Mouse (Mus musculus) CD4-positive, CD25-positive, alpha-beta regulatory T cell, adult 4 months (primary cell): ENCODE measurements around the gene Eps8l3. TPM values are rescaled to one million over a fixed set of nuclear protein-coding genes. Genes with fewer than 3 reads are reported as not detected.

ENCODE experiments used
- ATAC-seq: one replicate; pipeline ENCODE4 v1.8.0; 2017
- polyA plus RNA-seq, 2 experiments: library from polyadenylated mRNA; unstranded; fragments of 100-300 nt; shearing (Covaris generic); gene quantifications; one replicate each; pipeline ENCODE4 v1.2.1; 2017

Gene Eps8l3
- polyA plus RNA-seq, 2 experiments from 2014 or later, result not detected

GRCm38 (mm10) chr3:107898691-107899090 is 21.7 kb downstream of the Eps8l3 start:
- no peak for ATAC-seq

GRCm38 (mm10) chr3:107900955-107901673 is 24.1 kb downstream of the Eps8l3 start:
- ATAC-seq, result no peak

- ATAC-seq, result no peak
These were observed 28.9 kb downstream of the Eps8l3 start for GRCm38 (mm10) chr3:107905942-107906341.

GRCm38 (mm10) chr3:107916674-107917073 is 39.6 kb downstream of the Eps8l3 start:
- no peak for ATAC-seq

GRCm38 (mm10) chr3:107917097-107917496 is 40.1 kb downstream of the Eps8l3 start:
- no peak for ATAC-seq

GRCm38 (mm10) chr3:107917783-107918408 is 40.9 kb downstream of the Eps8l3 start:
- peak; percentile 60 for ATAC-seq

- no peak for ATAC-seq
These were observed 43.3 kb downstream of the Eps8l3 start for GRCm38 (mm10) chr3:107920348-107920747.

- ATAC-seq, result no peak
These were observed 48.3 kb downstream of the Eps8l3 start for GRCm38 (mm10) chr3:107925335-107925734.

- no peak for ATAC-seq
These were observed 50.8 kb downstream of the Eps8l3 start for GRCm38 (mm10) chr3:107927841-107928240.

GRCm38 (mm10) chr3:107928691-107929090 is 51.7 kb downstream of the Eps8l3 start:
- no peak for ATAC-seq

GRCm38 (mm10) chr3:107929243-107929642 is 52.2 kb downstream of the Eps8l3 start:
- ATAC-seq, result no peak

- no peak for ATAC-seq
These were observed 52.7 kb downstream of the Eps8l3 start for GRCm38 (mm10) chr3:107929731-107930130.

- no peak for ATAC-seq
These were observed 54.1 kb downstream of the Eps8l3 start for GRCm38 (mm10) chr3:107931134-107931533.

GRCm38 (mm10) chr3:107931670-107932069 is 54.6 kb downstream of the Eps8l3 start, which contains the start of gene Gstm7:
TSS of gene Gstm7 (minus strand) at chr3:107931817.
- peak; percentile 97 for ATAC-seq

GRCm38 (mm10) chr3:107932128-107932527 is 55.1 kb downstream of the Eps8l3 start:
- no peak for ATAC-seq

GRCm38 (mm10) chr3:107935268-107935667 is 58.2 kb downstream of the Eps8l3 start:
- ATAC-seq, result no peak

- no peak for ATAC-seq
These were observed 58.9 kb downstream of the Eps8l3 start for GRCm38 (mm10) chr3:107935888-107936287.

GRCm38 (mm10) chr3:107939403-107939802 is 62.4 kb downstream of the Eps8l3 start:
- ATAC-seq, result no peak

- no peak for ATAC-seq
These were observed 62.8 kb downstream of the Eps8l3 start for GRCm38 (mm10) chr3:107939830-107940229.

- no peak for ATAC-seq
These were observed 63.5 kb downstream of the Eps8l3 start for GRCm38 (mm10) chr3:107940524-107940923.

GRCm38 (mm10) chr3:107941261-107941660 is 64.2 kb downstream of the Eps8l3 start:
- no peak for ATAC-seq
